Mouse (Mus musculus): Measurements from ENCODE around the gene Zic1. TPM values are rescaled to one million over a fixed set of nuclear protein-coding genes. Genes with fewer than 3 reads are reported as not detected.

Zic1 gene
- polyA plus RNA-seq, 1 experiment from 2014 or later, result not detected

- Histone ChIP-seq H3K9ac (ENCODE audit: low read depth, low read length) (no peak overlapping the region), H3K27me3 (replicated peaks; ENCODE audit: control insufficient read depth, insufficient read depth, low read length) (peaks cover 87% of the 10 kb centered on the region), H3K4me1 (replicated peaks; ENCODE audit: control insufficient read depth, insufficient read depth, low read length) (no peaks in the 10 kb centered on the region), H3K4me3 (ENCODE audit: low read depth, low read length) (no peak overlapping the region), H3K36me3 (ENCODE audit: control insufficient read depth, insufficient read depth) (no peaks in the 10 kb centered on the region), H3K27ac (ENCODE audit: low read depth, low read length) (no peak overlapping the region), H3K9me3 (ENCODE audit: control insufficient read depth) (no peaks in the 10 kb centered on the region), H3K4me2 (replicated peaks; ENCODE audit: low read depth) (no peak overlapping the region)
- no peak for TF ChIP-seq CTCF (IDR thresholded peaks at IDR 0.05; ENCODE audit: low read depth)
- ATAC-seq, result no peak
- 4% methylated on average over 13 of the region's 13 CpGs for WGBS
These were observed 38.6 kb upstream of the Zic1 start for GRCm38 (mm10) chr9:91404229-91404628.

- WGBS, result 2% methylated on average over 10 of the region's 10 CpGs
- Histone ChIP-seq H3K36me3 (ENCODE audit: control insufficient read depth, insufficient read depth) (no peaks in the 10 kb centered on the region), H3K4me3 (ENCODE audit: low read depth, low read length) (no peak overlapping the region), H3K27me3 (replicated peaks; ENCODE audit: control insufficient read depth, insufficient read depth, low read length) (peaks cover 92% of the 10 kb centered on the region), H3K9me3 (ENCODE audit: control insufficient read depth) (no peaks in the 10 kb centered on the region), H3K27ac (ENCODE audit: low read depth, low read length) (no peak overlapping the region), H3K9ac (ENCODE audit: low read depth, low read length) (no peak overlapping the region), H3K4me1 (replicated peaks; ENCODE audit: control insufficient read depth, insufficient read depth, low read length) (no peaks in the 10 kb centered on the region), H3K4me2 (replicated peaks; ENCODE audit: low read depth) (no peak overlapping the region)
- no peak for ATAC-seq
- no peak for TF ChIP-seq CTCF (IDR thresholded peaks at IDR 0.05; ENCODE audit: low read depth)
These were observed 35.9 kb upstream of the Zic1 start for GRCm38 (mm10) chr9:91401471-91401870.

GRCm38 (mm10) chr9:91400482-91401093 lies 35.0 kb upstream of the Zic1 start:
- no peak overlapping the region for H3K4me2 ChIP-seq (replicated peaks; ENCODE audit: low read depth)
- ATAC-seq, result no peak
- no peak for TF ChIP-seq CTCF (IDR thresholded peaks at IDR 0.05; ENCODE audit: low read depth)
- no peak overlapping the region for H3K4me3 ChIP-seq (ENCODE audit: low read depth, low read length)
- no peak overlapping the region for H3K27ac ChIP-seq (ENCODE audit: low read depth, low read length)
- no peaks in the 10 kb centered on the region for H3K4me1 ChIP-seq (replicated peaks; ENCODE audit: control insufficient read depth, insufficient read depth, low read length)
- H3K9me3 ChIP-seq (ENCODE audit: control insufficient read depth), result no peaks in the 10 kb centered on the region
- no peak overlapping the region for H3K9ac ChIP-seq (ENCODE audit: low read depth, low read length)
- H3K36me3 ChIP-seq (ENCODE audit: control insufficient read depth, insufficient read depth), result no peaks in the 10 kb centered on the region
- H3K27me3 ChIP-seq (replicated peaks; ENCODE audit: control insufficient read depth, insufficient read depth, low read length), result peaks cover 92% of the 10 kb centered on the region
- 12% methylated on average over 8 of the region's 8 CpGs for WGBS

GRCm38 (mm10) chr9:91399976-91400375 lies 34.4 kb upstream of the Zic1 start:
- 21% methylated on average over 7 of the region's 7 CpGs for WGBS
- peaks cover 92% of the 10 kb centered on the region for H3K27me3 ChIP-seq (replicated peaks; ENCODE audit: control insufficient read depth, insufficient read depth, low read length)
- H3K27ac ChIP-seq (ENCODE audit: low read depth, low read length), result no peak overlapping the region
- H3K4me2 ChIP-seq (replicated peaks; ENCODE audit: low read depth), result no peak overlapping the region
- no peaks in the 10 kb centered on the region for H3K4me1 ChIP-seq (replicated peaks; ENCODE audit: control insufficient read depth, insufficient read depth, low read length)
- H3K9me3 ChIP-seq (ENCODE audit: control insufficient read depth), result no peaks in the 10 kb centered on the region
- TF ChIP-seq CTCF (IDR thresholded peaks at IDR 0.05; ENCODE audit: low read depth), result no peak
- H3K4me3 ChIP-seq (ENCODE audit: low read depth, low read length), result no peak overlapping the region
- H3K9ac ChIP-seq (ENCODE audit: low read depth, low read length), result no peak overlapping the region
- H3K36me3 ChIP-seq (ENCODE audit: control insufficient read depth, insufficient read depth), result no peaks in the 10 kb centered on the region
- ATAC-seq, result no peak

- no peak for ATAC-seq
- H3K36me3 ChIP-seq (ENCODE audit: control insufficient read depth, insufficient read depth), result no peaks in the 10 kb centered on the region
- H3K4me1 ChIP-seq (replicated peaks; ENCODE audit: control insufficient read depth, insufficient read depth, low read length), result no peaks in the 10 kb centered on the region
- H3K27ac ChIP-seq (ENCODE audit: low read depth, low read length), result no peak overlapping the region
- H3K9me3 ChIP-seq (ENCODE audit: control insufficient read depth), result no peaks in the 10 kb centered on the region
- 10% methylated on average over 14 of the region's 14 CpGs for WGBS
- H3K27me3 ChIP-seq (replicated peaks; ENCODE audit: control insufficient read depth, insufficient read depth, low read length), result peaks cover 89% of the 10 kb centered on the region
- H3K4me2 ChIP-seq (replicated peaks; ENCODE audit: low read depth), result no peak overlapping the region
- no peak overlapping the region for H3K4me3 ChIP-seq (ENCODE audit: low read depth, low read length)
- no peak overlapping the region for H3K9ac ChIP-seq (ENCODE audit: low read depth, low read length)
- no peak for TF ChIP-seq CTCF (IDR thresholded peaks at IDR 0.05; ENCODE audit: low read depth)
These were observed 29.6 kb upstream of the Zic1 start for GRCm38 (mm10) chr9:91395066-91395772.

- no peak for TF ChIP-seq CTCF (IDR thresholded peaks at IDR 0.05; ENCODE audit: low read depth)
- 4% methylated on average over 14 of the region's 14 CpGs for WGBS
- Histone ChIP-seq H3K9me3 (ENCODE audit: control insufficient read depth) (no peaks in the 10 kb centered on the region), H3K27me3 (replicated peaks; ENCODE audit: control insufficient read depth, insufficient read depth, low read length) (peaks cover 89% of the 10 kb centered on the region), H3K4me2 (replicated peaks; ENCODE audit: low read depth) (no peak overlapping the region), H3K36me3 (ENCODE audit: control insufficient read depth, insufficient read depth) (no peaks in the 10 kb centered on the region), H3K4me1 (replicated peaks; ENCODE audit: control insufficient read depth, insufficient read depth, low read length) (no peaks in the 10 kb centered on the region), H3K27ac (ENCODE audit: low read depth, low read length) (no peak overlapping the region), H3K9ac (ENCODE audit: low read depth, low read length) (no peak overlapping the region), H3K4me3 (ENCODE audit: low read depth, low read length) (no peak overlapping the region)
- no peak for ATAC-seq
These were observed 28.6 kb upstream of the Zic1 start for GRCm38 (mm10) chr9:91394211-91394646.
